Mouse (Mus musculus) embryo, embryonic 9.5 days (tissue): ENCODE results near the gene Rnf167.
A peak's percentile ranks its signal among the peaks of the same experiment; 100 is the strongest.

Experiments used
- DNase-seq: peaks from one replicate; pipeline ENCODE4 v3.0.0-alpha.2; 2017; ENCODE audit errors: extremely low spot score

The Rnf167 gene

GRCm38 (mm10) chr11:70674501-70674900, 27.5 kb downstream of the Rnf167 start:
- no peak for DNase-seq

DNA sequence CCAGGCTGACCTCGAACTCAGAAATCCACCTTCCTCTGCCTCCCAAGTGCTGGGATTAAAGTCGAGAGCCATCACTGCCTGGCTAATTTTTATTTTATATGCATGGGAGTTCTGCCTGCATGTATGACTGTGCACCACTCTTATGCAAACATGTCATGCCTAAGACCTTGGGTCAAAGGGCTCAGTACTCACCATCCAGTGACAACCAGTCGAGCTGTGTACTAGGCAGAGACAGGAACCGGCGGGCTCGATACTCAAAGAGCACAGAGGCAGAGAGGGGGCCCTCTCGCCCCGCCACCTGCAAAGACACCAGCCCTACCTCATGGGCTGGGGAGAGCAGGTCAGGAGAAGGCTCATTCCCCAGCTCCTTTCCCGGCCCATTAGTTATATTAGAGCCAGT, 31.1 kb downstream of the Rnf167 start:
- DNase-seq: no peak

DNA sequence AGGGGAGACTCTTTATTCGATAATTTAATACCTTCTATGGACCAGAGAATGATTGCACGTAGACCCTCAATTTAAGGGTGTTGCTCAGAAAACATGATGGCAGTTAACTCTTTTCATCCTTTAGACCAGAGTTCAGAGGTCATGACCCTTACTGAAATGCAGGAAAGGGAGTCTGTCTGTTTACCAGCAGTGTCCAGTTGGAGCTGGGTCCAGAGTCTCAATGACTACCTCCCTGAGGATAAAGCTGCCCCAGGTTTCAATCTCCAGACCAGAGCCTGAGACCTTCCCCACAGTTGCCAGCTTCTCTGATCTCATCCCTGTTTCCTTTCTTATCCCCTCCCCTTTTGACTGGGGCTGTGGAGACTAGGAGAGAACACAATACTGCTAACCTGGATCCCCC, 31.5 kb downstream of the Rnf167 start:
- no peak for DNase-seq

GRCm38 (mm10) chr11:70679361-70679760, 32.3 kb downstream of the Rnf167 start:
- no peak for DNase-seq

DNA sequence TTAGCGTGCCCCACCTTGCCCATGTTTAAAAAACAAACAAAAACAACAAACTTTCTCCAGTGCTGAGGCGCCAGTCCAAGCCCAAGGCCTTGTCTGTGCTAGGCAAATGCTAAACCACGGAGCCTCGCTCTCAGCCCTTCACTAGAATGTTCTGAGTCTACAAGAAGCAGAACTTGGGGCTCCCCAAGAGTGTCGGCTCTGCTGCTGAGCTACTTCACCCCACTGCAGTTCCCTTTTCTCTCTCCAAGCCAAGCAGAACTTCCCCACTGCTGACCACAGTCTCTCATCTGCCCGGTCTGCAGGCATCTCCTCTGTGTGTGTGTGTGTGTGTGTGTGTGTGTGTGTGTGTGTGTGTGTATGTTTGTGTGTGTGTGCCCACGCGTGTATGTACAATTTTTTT, 32.9 kb downstream of the Rnf167 start:
- no peak for DNase-seq

DNA sequence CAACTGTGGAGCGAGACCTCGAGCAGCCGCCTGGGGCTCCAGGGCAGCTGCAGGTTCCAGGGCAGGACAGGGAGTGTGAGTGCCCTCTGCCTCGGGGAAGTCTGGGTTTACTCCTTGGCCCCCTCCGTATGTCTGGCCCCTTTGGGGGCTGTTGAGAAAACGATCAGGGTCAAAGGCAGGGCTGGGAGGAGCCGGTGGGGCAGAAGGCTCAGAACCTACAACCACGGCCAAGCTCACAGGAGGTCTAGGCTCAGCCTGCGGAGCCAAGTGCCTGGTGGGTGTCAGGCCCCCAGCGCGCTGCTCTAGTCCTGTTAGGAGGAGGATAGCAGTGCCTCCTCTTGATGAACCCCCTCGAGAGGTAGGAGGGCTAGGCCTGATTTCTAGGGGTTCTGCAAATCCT, 34.1 kb downstream of the Rnf167 start:
- DNase-seq: no peak

DNA sequence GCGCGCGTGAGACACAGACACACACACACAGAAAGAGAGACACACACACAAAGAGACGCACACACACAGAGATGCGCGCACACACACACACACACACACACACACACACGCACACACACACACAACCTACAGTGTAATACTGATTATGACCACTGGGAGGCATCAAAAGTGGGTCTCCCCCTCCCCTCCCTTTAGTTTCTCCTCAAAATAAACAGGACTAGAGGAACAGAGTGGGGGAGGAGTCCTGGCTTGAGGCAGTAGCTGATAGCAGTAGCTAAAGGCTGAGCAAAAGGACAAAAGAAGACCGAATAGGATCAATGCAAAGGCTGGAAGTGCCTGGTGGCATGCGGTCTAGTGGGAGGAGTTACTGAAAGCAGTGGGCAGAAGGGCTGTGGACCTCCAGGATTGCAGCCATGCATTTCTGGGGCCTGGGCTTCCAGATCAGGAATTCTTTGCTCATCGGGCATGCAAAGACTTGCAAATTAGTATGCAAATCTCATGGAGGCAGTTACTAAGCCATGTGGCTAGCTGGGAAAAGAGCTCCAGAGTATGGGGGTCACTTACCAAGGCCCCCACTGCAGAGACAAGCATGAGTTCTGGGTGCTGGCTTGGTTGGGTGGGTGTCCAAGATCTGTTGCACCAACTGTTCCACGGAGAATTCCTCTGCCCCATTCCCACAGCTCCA, 35.0 kb downstream of the Rnf167 start:
- DNase-seq: peak; percentile 78

DNA sequence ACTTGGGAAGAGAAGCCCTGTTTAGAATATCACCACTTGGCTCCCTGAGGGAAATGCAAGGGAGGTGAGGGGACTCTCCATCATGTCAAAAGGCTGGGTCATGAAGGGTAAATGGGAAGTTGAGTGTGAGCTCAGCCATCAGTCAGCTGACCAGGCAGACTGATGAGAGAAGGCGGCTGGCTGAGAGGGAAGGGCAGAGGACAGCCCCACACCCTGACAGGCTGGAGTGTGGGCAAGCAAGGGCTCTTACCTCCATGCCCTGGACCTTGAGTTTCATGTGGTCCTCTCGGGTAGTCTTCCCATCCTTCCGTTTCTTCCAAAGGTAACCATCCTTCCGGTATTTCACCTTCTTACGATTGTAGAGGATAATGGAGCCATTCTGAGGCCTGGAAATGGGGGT, 36.6 kb downstream of the Rnf167 start:
- DNase-seq: no peak

- no peak for DNase-seq
Measured at GRCm38 (mm10) chr11:70686901-70687566, 40.0 kb downstream of the Rnf167 start.

DNA sequence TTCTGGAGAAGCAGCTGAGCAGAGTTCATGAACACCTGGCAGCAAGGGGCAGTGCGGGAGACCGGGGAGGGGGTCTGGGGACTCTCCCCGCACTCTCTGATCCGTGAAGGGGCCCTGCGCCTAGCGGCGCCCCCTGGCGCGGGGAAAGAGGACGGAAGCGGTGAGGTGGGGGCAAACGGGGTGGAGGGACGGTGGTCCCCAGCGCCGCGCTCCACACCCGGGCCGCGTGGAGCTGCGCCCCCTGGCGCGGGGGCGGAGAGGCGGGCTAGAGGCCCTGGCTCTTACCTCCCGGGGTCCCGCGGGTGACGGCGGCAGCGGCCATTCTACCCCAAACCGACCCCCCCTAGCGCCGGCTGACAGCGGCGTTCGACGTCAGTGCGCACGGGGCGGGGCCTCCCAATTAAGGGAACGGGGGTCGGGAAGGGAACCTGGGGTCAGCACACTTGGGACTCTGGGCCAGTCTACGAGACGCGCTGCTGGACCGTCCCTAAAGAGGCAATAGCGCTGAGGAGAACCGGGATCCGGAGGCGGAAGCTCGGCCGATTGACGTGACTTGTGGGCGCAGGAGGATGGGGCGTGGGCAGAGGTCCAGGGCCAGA, 40.7 kb downstream of the Rnf167 start, which contains the start of gene Camta2:
Gene Camta2 (minus strand): TSS at position 505 of the 599 bp plus-strand sequence.
- peak; percentile 94 for DNase-seq

- DNase-seq: no peak
Measured at GRCm38 (mm10) chr11:70688372-70688771, 41.3 kb downstream of the Rnf167 start.

DNA sequence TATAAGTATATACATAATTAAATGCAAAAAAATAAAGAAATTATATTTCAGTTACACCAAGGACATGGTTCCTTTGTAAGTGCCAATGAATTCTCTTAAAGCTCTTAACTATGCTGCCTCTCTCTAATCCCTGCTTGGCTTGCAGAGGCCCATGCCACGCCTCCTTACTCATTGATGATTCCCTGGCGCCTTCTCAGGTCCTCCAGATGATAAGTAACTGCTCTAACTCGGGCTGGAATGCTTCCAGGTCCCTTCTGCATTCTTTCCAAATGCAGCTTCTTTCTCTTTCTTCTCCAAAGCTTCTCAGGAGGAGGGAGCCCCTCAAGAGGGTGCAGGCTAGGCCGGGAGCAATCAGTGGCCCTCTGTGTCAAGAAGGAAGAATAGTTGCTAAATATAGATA, 42.5 kb downstream of the Rnf167 start:
- DNase-seq: no peak

DNA sequence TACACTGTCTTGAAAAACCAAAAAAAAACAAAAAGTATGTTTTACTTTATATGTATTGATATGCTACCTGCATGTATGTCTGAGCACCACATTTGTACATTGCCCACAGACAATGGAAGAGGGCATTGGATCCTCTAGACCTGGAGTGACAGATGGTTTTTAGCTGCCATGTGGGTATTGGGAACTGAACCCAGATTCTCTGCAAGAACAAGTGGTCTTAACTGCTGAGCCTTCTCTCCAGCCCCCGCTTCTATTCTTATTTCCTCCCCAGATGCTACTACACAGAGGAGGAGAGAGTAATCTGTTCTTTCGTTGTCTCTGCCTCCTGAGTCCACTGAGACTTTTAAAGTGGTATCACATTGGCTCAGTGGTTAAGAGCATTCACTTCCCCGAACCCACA, 46.5 kb downstream of the Rnf167 start:
- no peak for DNase-seq

DNA sequence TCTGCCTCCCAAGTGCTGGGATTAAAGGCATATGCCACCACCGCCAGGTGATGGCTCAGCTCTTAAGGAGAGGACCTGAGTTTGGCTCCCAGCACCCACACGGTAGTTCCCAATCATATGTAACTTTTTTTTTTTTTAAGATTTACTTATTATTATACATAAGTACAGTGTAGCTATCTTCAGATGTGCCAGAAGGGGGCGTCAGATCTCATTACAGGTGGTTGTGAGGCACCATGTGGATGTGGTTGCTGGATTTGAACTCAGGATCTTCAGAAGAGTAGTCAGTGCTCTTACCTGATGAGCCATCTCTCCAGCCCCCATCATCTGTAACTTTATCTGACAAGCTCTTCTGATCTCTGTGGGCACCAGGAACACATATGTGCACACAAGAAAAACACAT, 50.3 kb downstream of the Rnf167 start:
- no peak for DNase-seq

GRCm38 (mm10) chr11:70699051-70699450, 52.0 kb downstream of the Rnf167 start:
- DNase-seq: no peak

GRCm38 (mm10) chr11:70699722-70700556, 52.9 kb downstream of the Rnf167 start, which contains the start of the genes Inca1 and Kif1c:
Inca1 (minus strand) TSS chr11:70700155.
Kif1c (plus strand) TSS chr11:70700548.
- DNase-seq: peak; percentile 95

GRCm38 (mm10) chr11:70700613-70701012, 53.6 kb downstream of the Rnf167 start:
- DNase-seq: peak; percentile 74
